Mouse (Mus musculus) left cerebral cortex, postnatal 36 days (tissue): Measurements from ENCODE around the gene Comt. TPM values are rescaled to one million over a fixed set of nuclear protein-coding genes. Genes with fewer than 3 reads are reported as not detected.

Experiments
- DNase-seq, 2 experiments: peaks; one replicate each; pipeline ENCODE4 v3.0.0; 2021 to 2022; ENCODE audit warnings: low spot score in 2 of 2, mixed read lengths in 1 of 2
- intact Hi-C: fragments of 180-260 bp; cut with DNase I; formaldehyde crosslinking; loops from one replicate; pipeline ENCODE4 v1.15.1; 2025
- total RNA-seq, 2 experiments: library from RNA; stranded (reverse); gene quantifications; 2 replicates each; pipeline ENCODE4 v1.2.3; 2021

Gene Comt
- total RNA-seq, 2 experiments from 2014 or later, result 89.1 to 100 TPM

DNA sequence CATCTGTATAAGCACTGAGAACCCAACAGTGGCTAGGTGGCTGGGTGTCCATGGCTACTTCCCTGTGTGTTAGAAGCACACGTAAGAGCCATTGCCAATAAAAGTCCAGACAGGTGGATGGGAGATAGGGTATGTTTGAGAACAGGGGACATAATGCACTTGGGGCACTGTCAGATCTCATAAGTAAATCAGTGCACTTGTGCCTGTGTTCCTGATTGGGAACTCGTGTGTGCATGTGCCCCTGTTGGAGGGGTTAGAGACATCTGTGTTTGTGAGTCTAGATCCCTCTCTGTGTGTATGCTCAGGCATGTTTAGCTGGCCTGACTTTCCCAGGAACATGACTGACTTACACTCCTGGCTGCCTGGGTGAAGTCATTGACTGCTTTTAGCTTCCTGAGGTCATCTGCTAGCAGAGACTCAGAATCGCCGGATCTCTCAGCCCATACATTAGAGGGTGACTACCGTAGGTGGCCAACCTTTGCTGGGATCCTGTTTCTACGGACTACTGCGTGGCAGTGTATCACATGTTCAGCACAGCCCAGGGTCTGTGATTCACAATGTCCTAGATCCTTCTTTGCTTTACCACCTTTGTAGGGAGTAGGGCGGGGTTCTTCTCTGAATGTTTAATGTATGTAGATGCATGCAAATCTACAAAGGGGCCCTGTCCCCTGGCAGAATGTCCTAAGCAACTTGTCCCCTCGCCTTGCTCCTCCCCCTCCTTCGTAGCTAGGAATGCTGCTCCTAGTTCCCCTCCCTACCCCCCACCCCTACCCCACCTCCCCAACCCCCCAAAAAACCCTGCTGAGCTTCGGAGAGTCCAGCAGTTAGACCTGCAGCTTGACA lies 31.7 kb downstream of the Comt start:
- intact Hi-C loops, result loop anchor here (5.0 kb wide), 1 partner anchor 48 kb away; the partner anchor contains the start of genes Arvcf and Tango2
- DNase-seq, result no peak

DNA sequence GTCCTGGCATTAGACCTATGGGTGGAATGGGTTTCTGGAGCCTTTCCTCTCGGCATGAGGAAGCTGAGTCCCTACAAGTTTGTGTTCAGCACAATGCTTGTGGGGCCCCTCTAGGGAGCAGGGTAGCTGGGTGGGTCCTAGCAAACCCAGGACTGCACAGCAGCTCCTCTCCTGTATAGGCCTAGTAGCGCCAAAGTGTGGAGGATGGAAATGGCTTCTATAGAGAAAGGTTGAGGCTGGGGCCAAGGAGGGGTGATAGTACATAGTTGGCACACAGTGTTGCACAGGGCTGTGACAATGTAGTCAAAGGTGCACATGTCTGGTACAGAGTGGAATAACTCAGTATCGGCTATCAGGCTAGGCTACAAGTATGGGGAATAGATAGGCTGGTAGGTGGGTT lies 32.6 kb downstream of the Comt start:
- intact Hi-C loops, result loop anchor here (5.0 kb wide), 1 partner anchor 47 kb away; the partner anchor contains the start of genes Arvcf and Tango2
- no peak for DNase-seq

GRCm38 (mm10) chr16:18393595-18393994 lies 33.1 kb downstream of the Comt start:
- DNase-seq, result no peak
- intact Hi-C loops, result loop anchor here (5.0 kb wide), 1 partner anchor 46 kb away; the partner anchor contains the start of genes Arvcf and Tango2

DNA sequence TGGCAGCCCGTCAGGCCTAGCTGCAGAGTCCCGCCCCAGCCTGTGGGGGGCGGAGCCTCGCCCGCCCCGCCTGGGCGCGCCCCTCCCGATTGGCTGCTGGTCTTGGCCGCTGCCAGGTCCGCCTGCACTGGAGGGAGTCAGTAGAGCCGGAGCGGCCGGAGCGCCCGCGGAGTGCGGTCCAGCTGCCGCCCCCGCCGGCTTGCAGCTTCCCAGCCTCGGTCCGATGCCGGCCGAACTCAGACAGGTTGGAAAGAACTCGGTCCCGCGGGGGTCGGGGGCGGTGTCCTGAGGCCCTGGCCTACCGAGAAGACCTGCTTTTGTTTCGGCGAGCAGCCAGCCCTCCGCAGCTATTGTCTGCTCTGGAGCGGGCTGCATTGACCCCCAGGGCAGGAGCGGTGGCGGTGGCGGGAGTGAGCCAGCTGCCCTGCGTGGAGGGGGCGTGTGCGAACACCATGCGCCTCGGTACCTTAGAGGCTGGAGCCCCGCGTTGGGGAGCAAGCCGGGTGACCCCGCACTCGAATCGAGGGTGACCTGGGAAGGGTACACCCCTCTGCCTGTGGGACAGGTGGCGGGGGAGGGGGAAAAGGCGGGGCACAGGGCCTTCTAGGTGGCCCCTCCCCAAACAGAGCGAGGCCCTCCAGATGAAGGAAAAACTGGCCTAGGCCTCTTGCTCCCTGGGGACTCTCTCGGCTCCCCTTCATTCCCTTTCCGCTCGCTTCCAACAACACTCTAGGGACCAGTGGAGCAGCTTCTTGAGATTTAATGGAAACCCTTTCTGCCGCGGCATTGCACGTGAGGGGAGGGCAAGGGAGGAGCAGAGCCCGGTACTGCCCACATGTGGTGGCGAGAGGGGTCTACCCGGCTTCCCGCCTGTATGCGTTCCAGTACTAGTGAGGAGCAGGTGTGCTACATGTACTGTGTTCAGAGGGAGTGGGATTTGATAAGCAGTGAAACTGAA lies 33.9 kb downstream of the Comt start:
- intact Hi-C loops, result loop anchor here (5.0 kb wide), 1 partner anchor 45 kb away; the partner anchor contains the start of genes Arvcf and Tango2
- peak; percentile 65 to 75 for DNase-seq

- no peak for DNase-seq
- intact Hi-C loops, result loop anchor here (5.0 kb wide), 1 partner anchor 44 kb away; the partner anchor contains the start of genes Arvcf and Tango2
Observed at GRCm38 (mm10) chr16:18391728-18392127, 34.9 kb downstream of the Comt start.

- intact Hi-C loops, result loop anchor here (5.0 kb wide), 1 partner anchor 44 kb away; the partner anchor contains the start of genes Arvcf and Tango2
Observed at GRCm38 (mm10) chr16:18391127-18391526, 35.5 kb downstream of the Comt start.

GRCm38 (mm10) chr16:18390399-18390798 lies 36.3 kb downstream of the Comt start:
- intact Hi-C loops, result loop anchor here (5.0 kb wide), 1 partner anchor 43 kb away; the partner anchor contains the start of genes Arvcf and Tango2
- no peak for DNase-seq

More at GRCm38 (mm10) chr16:18391127-18391526, 35.5 kb downstream of the Comt start:
- no peak for DNase-seq

DNA sequence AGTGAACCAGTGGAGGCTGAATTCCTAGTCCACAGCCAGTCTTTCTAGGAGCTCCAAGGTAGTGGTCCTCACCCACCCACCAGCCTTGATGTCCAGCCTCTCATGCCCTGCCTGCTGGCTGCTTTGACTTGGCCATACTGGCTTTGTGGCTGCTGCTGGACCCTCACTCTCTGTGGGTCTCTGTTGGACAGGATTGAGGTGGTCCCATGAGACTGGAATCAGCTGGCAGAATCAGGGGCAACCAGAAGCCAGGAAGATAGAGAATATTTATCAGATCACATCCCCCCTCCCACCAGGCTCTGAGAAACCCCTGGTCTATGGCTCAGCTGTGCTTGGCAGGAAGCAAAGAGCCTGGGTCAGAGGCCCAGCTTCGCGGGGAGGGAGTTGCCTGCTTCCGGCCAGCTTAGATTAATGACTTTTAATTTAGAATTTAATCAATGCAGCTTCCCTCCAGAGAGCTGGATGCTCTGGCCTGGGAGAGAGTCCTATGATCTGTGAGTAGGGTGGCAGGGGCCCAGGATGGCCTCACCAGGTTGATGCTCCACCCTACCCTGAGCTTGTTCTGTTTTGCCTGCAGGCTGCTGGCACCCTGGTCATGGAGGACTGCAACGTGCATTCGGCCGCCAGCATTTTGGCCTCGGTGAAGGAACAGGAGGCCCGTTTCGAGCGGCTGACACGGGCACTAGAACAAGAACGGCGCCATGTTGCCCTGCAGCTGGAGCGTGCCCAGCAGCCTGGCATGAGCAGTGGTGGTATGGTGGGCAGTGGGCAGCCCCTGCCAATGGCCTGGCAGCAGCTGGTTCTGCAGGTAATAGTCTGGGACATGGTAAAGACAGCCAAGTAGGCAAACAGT lies 37.8 kb downstream of the Comt start:
- no peak for DNase-seq

DNA sequence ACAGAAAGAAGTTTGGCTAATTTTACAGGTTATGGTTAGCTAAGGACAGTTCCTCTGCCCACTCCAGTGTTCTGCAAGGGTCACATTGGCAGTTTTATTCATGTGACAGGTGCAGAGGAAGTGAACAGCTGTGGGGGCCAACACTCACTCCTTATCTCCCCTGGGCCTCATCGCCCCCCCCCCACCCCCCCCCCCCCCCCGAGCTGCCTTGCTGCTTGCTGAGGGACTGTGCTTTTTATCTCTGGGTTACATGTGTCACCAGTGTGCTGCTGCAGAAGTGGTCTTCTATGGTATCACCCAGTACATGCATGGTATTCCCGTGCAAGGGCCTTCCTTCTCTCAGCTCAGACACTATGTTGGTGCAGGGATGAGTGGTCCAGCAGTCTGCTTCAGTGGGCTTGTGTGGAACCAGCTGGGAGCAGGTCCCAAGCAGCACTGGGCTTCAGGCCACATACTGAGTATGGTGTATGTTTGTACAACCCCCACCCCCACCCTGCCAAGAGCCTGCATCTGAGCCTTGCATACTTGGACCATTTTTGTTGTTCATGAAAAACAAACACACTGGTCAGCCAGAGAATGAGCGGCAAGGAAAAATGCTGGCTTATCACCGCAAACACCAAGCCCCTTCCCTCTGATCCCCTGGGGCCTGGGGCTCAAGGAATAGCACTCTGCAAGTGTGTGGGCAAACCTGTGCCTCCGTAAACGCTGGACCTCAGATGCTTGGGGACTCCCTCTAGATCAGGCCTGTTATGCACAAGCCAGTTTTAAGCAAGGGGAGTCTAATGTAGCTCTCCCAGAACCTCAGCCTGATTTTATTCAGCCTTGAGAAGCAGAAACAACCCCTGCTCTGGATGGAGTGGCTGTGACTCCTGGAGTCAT lies 38.7 kb downstream of the Comt start:
- no peak for DNase-seq
- intact Hi-C loops, result no loop called here

More for the DNA sequence above, 37.8 kb downstream of the Comt start:
- intact Hi-C loops, result no loop called here

DNA sequence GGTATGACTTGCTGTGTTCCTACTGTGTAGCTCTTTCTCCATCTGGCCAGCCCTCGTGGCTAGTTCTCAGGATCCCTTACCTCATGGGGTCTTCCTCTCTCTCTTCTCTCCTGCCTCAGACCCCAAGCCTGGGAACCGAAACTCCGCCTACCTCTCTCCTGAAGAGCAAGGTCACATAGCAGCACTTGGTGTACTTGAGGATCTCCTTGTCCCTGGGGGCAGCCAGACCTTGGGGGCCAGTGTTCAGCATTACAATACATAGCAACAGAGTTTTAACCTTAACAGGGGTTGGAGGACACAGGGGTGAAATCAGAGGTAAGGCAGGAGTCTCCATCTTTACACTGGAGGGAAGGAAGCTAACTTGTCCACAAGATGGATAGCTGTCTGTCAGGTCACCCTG lies 39.7 kb downstream of the Comt start:
- intact Hi-C loops, result no loop called here
- DNase-seq, result no peak

- intact Hi-C loops, result no loop called here
- no peak for DNase-seq
Observed at GRCm38 (mm10) chr16:18386451-18386850, 40.2 kb downstream of the Comt start.

DNA sequence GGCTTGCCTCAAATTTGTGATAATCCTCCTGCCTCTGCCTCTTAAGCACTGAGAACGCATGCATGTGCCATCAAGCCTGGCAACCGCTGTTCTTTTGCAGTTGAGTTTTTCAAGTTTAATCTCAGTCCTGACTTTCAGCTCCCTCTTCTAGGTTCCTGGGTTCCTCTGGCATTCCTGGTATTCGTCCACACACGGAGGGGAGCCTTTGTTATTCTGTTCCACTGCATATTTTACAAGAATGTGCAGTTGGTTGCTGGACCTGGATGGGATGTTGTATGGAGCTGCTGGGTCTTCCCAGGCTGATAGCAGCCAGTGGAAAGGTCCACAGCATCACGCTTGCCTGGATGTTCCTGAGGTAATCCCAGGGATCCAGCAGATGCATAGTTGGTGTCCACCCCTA lies 41.2 kb downstream of the Comt start:
- intact Hi-C loops, result no loop called here
- no peak for DNase-seq

DNA sequence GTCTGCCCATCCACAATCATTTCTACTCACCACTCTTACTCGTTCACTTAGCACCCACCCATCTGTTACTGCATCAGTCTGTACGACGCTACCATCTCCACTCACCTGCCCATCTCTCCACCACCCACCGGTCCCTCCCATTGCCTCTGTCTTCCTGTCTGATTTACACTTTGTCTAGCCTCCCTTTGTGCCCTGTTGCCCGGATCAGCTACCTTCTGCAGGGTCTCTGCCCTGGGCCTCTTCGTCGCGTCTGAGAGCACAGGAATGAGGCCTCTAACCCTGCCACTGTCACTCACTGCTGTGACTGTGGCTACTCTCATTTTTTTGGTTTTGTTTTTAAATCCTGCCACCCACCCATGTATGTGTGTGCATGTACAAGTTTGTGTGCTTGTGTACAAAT lies 42.0 kb downstream of the Comt start:
- no peak for DNase-seq
- intact Hi-C loops, result no loop called here

- DNase-seq, result no peak
Observed at GRCm38 (mm10) chr16:18384211-18384610, 42.4 kb downstream of the Comt start.

GRCm38 (mm10) chr16:18383756-18384155 lies 42.9 kb downstream of the Comt start:
- intact Hi-C loops, result no loop called here
- no peak for DNase-seq

More at GRCm38 (mm10) chr16:18384211-18384610, 42.4 kb downstream of the Comt start:
- intact Hi-C loops, result no loop called here

DNA sequence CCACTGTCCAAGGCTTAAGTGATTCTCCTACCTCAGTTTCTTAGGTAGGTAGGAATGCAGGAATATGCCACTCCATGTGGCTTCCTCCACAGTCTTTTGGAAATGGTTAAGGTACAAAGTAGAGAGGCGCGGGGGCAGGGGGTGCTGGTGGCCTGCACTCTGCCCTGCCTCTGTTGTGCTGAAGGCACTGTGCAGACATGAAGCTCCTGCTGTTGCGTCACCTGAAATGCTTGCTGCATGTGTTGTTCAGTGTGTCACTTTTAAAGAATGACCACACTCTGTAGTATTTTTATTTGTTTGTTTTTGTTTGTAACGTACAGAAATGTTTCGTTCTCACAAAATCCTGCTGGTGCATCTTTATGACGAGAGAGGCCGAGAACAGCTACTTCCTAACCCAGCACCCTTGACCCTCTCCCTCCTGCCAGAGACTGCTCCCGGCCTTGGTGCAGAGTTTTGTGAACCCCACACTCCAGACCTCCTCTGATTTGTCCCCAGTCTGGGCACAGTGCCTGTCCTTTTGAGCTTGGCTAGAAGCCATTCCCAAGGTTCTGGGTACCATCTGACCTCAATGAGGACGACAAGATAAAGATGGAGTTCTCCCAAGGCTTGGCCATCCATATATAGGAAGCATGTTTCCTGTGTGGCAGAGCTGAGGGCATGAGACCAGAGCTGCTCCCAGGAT lies 43.5 kb downstream of the Comt start:
- intact Hi-C loops, result no loop called here
- no peak for DNase-seq

- intact Hi-C loops, result no loop called here
Observed at GRCm38 (mm10) chr16:18381621-18382258, 44.9 kb downstream of the Comt start.

More at GRCm38 (mm10) chr16:18381621-18382258, 44.9 kb downstream of the Comt start:
- no peak for DNase-seq
